Mouse (Mus musculus): Measurements from ENCODE around the gene Plekha4.
"Not testable (repeated sequence)": the region's sequence is repeated elsewhere in the genome, so short reads cannot be mapped to it uniquely, and the experiment has no call there.

DNA sequence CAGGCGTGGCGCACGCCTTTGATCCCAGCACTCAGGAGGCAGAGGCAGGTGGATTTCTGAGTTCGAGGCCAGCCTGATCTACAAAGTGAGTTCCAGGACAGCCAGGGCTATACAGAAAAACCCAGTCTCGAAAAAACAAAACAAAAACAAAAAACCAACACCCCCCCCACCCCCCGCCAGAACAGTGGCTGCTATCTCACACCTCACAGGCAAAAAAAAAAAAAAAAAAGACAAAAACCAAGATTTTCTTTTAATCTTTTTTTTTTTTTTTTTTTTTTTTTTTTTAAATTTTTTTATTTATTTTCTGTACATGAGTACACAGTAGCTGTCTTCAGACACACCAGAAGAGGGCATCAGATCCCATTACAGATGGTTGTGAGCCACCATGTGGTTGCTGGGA is 1.0 kb downstream of the Plekha4 start:
- not testable (repeated sequence) for TF ChIP-seq CTCF (IDR thresholded peaks at IDR 0.05; ENCODE audit: borderline replicate concordance, control insufficient read depth, extremely low read depth, insufficient read depth, low read length, poor library complexity); POLR2A (IDR thresholded peaks at IDR 0.05; ENCODE audit: control insufficient read depth, extremely low read depth, insufficient read depth, low read length, poor library complexity)
